Mouse (Mus musculus): ENCODE data around the gene Snd1. TPM values are rescaled to one million over a fixed set of nuclear protein-coding genes. Genes with fewer than 3 reads are reported as not detected.

The Snd1 gene
- total and polyA plus RNA-seq, 2 experiments from 2014 or later = 54.7 to 120 TPM

GRCm38 (mm10) chr6:28664716-28665115 lies 189.8 kb downstream of the Snd1 start:
- H3K9ac ChIP-seq (replicated peaks; ENCODE audit: low read depth, low read length) = no peak overlapping the region
- H3K4me1 ChIP-seq (ENCODE audit: control insufficient read depth, insufficient read depth) = no peaks in the 10 kb centered on the region
- no peak overlapping the region for H3K27ac ChIP-seq (ENCODE audit: low read depth)
- no peaks in the 10 kb centered on the region for H3K27me3 ChIP-seq (ENCODE audit: control insufficient read depth, insufficient read depth, low read length)
- H3K36me3 ChIP-seq (replicated peaks; ENCODE audit: control insufficient read depth, insufficient read depth, low read length) = peaks cover 11% of the 10 kb centered on the region; the same call in 1 of the 2 replicates
- no peak for TF ChIP-seq CTCF (IDR thresholded peaks at IDR 0.05; ENCODE audit: low read depth)
- TF ChIP-seq EP300 (IDR thresholded peaks at IDR 0.05; ENCODE audit: low read depth) = no peak
- 80% methylated on average over 3 of the region's 3 CpGs for WGBS
- H3K9me3 ChIP-seq (replicated peaks; ENCODE audit: control insufficient read depth, low read length) = no peaks in the 10 kb centered on the region
- no peak for DNase-seq (ENCODE audit: low spot score)
- ATAC-seq (ENCODE audit: insufficient read depth, low read depth) = no peak
- no peak overlapping the region for H3K4me2 ChIP-seq (ENCODE audit: low read depth, low read length)
- H3K4me3 ChIP-seq (ENCODE audit: low read depth, low read length) = no peak overlapping the region

- no peak overlapping the region for H3K27ac ChIP-seq (ENCODE audit: low read depth)
- no peaks in the 10 kb centered on the region for H3K27me3 ChIP-seq (ENCODE audit: control insufficient read depth, insufficient read depth, low read length)
- H3K36me3 ChIP-seq (replicated peaks; ENCODE audit: control insufficient read depth, insufficient read depth, low read length) = peaks cover 16% of the 10 kb centered on the region; the same call in 1 of the 2 replicates
- no peaks in the 10 kb centered on the region for H3K9me3 ChIP-seq (replicated peaks; ENCODE audit: control insufficient read depth, low read length)
- H3K9ac ChIP-seq (replicated peaks; ENCODE audit: low read depth, low read length) = no peak overlapping the region
- no peaks in the 10 kb centered on the region for H3K4me1 ChIP-seq (ENCODE audit: control insufficient read depth, insufficient read depth)
- 98% methylated on average over 1 of the region's 1 CpGs for WGBS
- TF ChIP-seq EP300 (IDR thresholded peaks at IDR 0.05; ENCODE audit: low read depth) (no peak), CTCF (IDR thresholded peaks at IDR 0.05; ENCODE audit: low read depth) (no peak)
- no peak overlapping the region for H3K4me3 ChIP-seq (ENCODE audit: low read depth, low read length)
- H3K4me2 ChIP-seq (ENCODE audit: low read depth, low read length) = no peak overlapping the region
- DNase-seq (ENCODE audit: low spot score) (no peak), ATAC-seq (ENCODE audit: insufficient read depth, low read depth) (no peak)
These were observed 192.6 kb downstream of the Snd1 start for GRCm38 (mm10) chr6:28667586-28667985.

GRCm38 (mm10) chr6:28669251-28669650 lies 194.3 kb downstream of the Snd1 start:
- H3K4me3 ChIP-seq (ENCODE audit: low read depth, low read length) = no peak overlapping the region
- ATAC-seq (ENCODE audit: insufficient read depth, low read depth) (no peak), DNase-seq (ENCODE audit: low spot score) (no peak)
- no peaks in the 10 kb centered on the region for H3K4me1 ChIP-seq (ENCODE audit: control insufficient read depth, insufficient read depth)
- H3K27ac ChIP-seq (ENCODE audit: low read depth) = no peak overlapping the region
- TF ChIP-seq EP300 (IDR thresholded peaks at IDR 0.05; ENCODE audit: low read depth) = no peak
- TF ChIP-seq CTCF (IDR thresholded peaks at IDR 0.05; ENCODE audit: low read depth) = no peak
- no peaks in the 10 kb centered on the region for H3K9me3 ChIP-seq (replicated peaks; ENCODE audit: control insufficient read depth, low read length)
- H3K27me3 ChIP-seq (ENCODE audit: control insufficient read depth, insufficient read depth, low read length) = no peaks in the 10 kb centered on the region
- 84% methylated on average over 5 of the region's 5 CpGs for WGBS
- H3K36me3 ChIP-seq (replicated peaks; ENCODE audit: control insufficient read depth, insufficient read depth, low read length) = peaks cover 16% of the 10 kb centered on the region; the same call in 1 of the 2 replicates
- H3K9ac ChIP-seq (replicated peaks; ENCODE audit: low read depth, low read length) = no peak overlapping the region
- no peak overlapping the region for H3K4me2 ChIP-seq (ENCODE audit: low read depth, low read length)

- Histone ChIP-seq H3K27ac (ENCODE audit: low read depth) (no peak overlapping the region), H3K36me3 (replicated peaks; ENCODE audit: control insufficient read depth, insufficient read depth, low read length) (peaks cover 19% of the 10 kb centered on the region; the same call in 1 of the 2 replicates), H3K4me1 (ENCODE audit: control insufficient read depth, insufficient read depth) (no peaks in the 10 kb centered on the region), H3K27me3 (ENCODE audit: control insufficient read depth, insufficient read depth, low read length) (no peaks in the 10 kb centered on the region), H3K4me2 (ENCODE audit: low read depth, low read length) (no peak overlapping the region), H3K4me3 (ENCODE audit: low read depth, low read length) (no peak overlapping the region), H3K9me3 (replicated peaks; ENCODE audit: control insufficient read depth, low read length) (no peaks in the 10 kb centered on the region), H3K9ac (replicated peaks; ENCODE audit: low read depth, low read length) (no peak overlapping the region)
- ATAC-seq (ENCODE audit: insufficient read depth, low read depth) = no peak
- TF ChIP-seq EP300 (IDR thresholded peaks at IDR 0.05; ENCODE audit: low read depth) (no peak), CTCF (IDR thresholded peaks at IDR 0.05; ENCODE audit: low read depth) (no peak)
- DNase-seq (ENCODE audit: low spot score) = no peak
- 89% methylated on average over 1 of the region's 1 CpGs for WGBS
These were observed 197.4 kb downstream of the Snd1 start for GRCm38 (mm10) chr6:28672388-28672787.

GRCm38 (mm10) chr6:28674686-28675085 lies 199.7 kb downstream of the Snd1 start:
- WGBS = 88% methylated on average over 1 of the region's 1 CpGs
- H3K27me3 ChIP-seq (ENCODE audit: control insufficient read depth, insufficient read depth, low read length) = no peaks in the 10 kb centered on the region
- no peak for ATAC-seq (ENCODE audit: insufficient read depth, low read depth)

GRCm38 (mm10) chr6:28678896-28679295 lies 204.0 kb downstream of the Snd1 start:
- Histone ChIP-seq H3K4me1 (ENCODE audit: control insufficient read depth, insufficient read depth) (peaks cover 31% of the 10 kb centered on the region), H3K4me2 (ENCODE audit: low read depth, low read length) (no peak overlapping the region), H3K9ac (replicated peaks; ENCODE audit: low read depth, low read length) (no peak overlapping the region), H3K9me3 (replicated peaks; ENCODE audit: control insufficient read depth, low read length) (no peaks in the 10 kb centered on the region), H3K27ac (ENCODE audit: low read depth) (no peak overlapping the region), H3K4me3 (ENCODE audit: low read depth, low read length) (no peak overlapping the region), H3K27me3 (ENCODE audit: control insufficient read depth, insufficient read depth, low read length) (no peaks in the 10 kb centered on the region), H3K36me3 (replicated peaks; ENCODE audit: control insufficient read depth, insufficient read depth, low read length) (0 out of 2 replicates have a peak, but pooled peaks cover 3% of the 10 kb centered on the region)
- 67% methylated on average over 1 of the region's 1 CpGs for WGBS
- DNase-seq (ENCODE audit: low spot score) (no peak), ATAC-seq (ENCODE audit: insufficient read depth, low read depth) (no peak)
- TF ChIP-seq CTCF (IDR thresholded peaks at IDR 0.05; ENCODE audit: low read depth) (no peak), EP300 (IDR thresholded peaks at IDR 0.05; ENCODE audit: low read depth) (no peak)

More at GRCm38 (mm10) chr6:28674686-28675085, 199.7 kb downstream of the Snd1 start:
- Histone ChIP-seq H3K4me2 (ENCODE audit: low read depth, low read length) (no peak overlapping the region), H3K4me1 (ENCODE audit: control insufficient read depth, insufficient read depth) (peaks cover 7% of the 10 kb centered on the region), H3K4me3 (ENCODE audit: low read depth, low read length) (no peak overlapping the region), H3K9me3 (replicated peaks; ENCODE audit: control insufficient read depth, low read length) (no peaks in the 10 kb centered on the region), H3K27ac (ENCODE audit: low read depth) (no peak overlapping the region), H3K36me3 (replicated peaks; ENCODE audit: control insufficient read depth, insufficient read depth, low read length) (peaks cover 7% of the 10 kb centered on the region; the same call in 1 of the 2 replicates), H3K9ac (replicated peaks; ENCODE audit: low read depth, low read length) (no peak overlapping the region)
- DNase-seq (ENCODE audit: low spot score) = no peak
- no peak for TF ChIP-seq EP300 (IDR thresholded peaks at IDR 0.05; ENCODE audit: low read depth)
- TF ChIP-seq CTCF (IDR thresholded peaks at IDR 0.05; ENCODE audit: low read depth) = no peak
